9 mouse cellular contexts compared by ENCODE assay signal in the genomic region with DNA sequence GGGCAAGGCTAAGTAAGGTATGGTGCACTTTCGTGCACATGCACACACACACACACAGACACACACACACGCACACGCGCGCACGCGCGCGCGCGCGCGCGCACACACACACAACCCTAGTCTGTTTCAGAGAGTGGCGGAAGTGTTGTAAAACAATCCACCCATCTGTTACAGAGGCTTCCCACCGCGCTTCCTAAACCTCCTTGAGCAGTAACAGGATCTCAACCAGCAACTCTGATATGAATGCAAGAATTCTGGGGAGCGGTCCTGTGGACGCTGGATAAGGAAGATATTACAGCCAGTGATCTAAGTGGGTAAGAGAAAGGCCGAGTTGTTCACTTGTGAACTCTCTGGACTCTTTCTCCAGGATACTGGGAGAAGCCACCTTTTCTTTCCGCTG. TPM values are rescaled to one million over a fixed set of nuclear protein-coding genes. Genes with fewer than 3 reads are reported as not detected.
DNase-seq lines count a peak whose midpoint lies in the region; ATAC-seq lines count a peak whose summit lies in the region.
"Had no signal": no experiment of that assay in that cellular context is flagged by ENCODE, and none has a peak within 500 bp of the region (broad histone marks: within the 10 kb centered on the region; RNA-seq: fewer than 3 reads in every experiment).

Gene Dach2, plus strand, starts transcription at position 107 of the 400 bp plus-strand sequence.

- peak within 1 kb of the TSS; percentile 29; the same call in 1 of the 2 replicates for H3K27ac ChIP-seq in hindbrain, embryonic 16.5 days (ENCODE audit: low read depth, low read length)

- H3K36me3 ChIP-seq in erythroblast, embryonic 14.5 days (ENCODE audit: control insufficient read depth) = no peaks in the 10 kb centered on the region
- H3K36me3 ChIP-seq in hindbrain, embryonic 16.5 days (ENCODE audit: control insufficient read depth, insufficient read depth, low read length) = no peaks in the 10 kb centered on the region

- peak within 1 kb of the TSS; percentile 63 for H3K9ac ChIP-seq in hindbrain, embryonic 16.5 days (ENCODE audit: low read depth, low read length)

- 27% methylated on average over 21 of the region's 21 CpGs for WGBS in hindbrain, embryonic 16.5 days

- peak; percentile 9 for DNase-seq in urinary bladder, adult 2 months (ENCODE audit: low spot score)
- DNase-seq in urinary bladder, postnatal 4 days (ENCODE audit: low spot score in 2 of 2) = no peak
- peak; percentile 33 for DNase-seq in thymus, postnatal 14 days
- DNase-seq in spleen, postnatal 4 days (ENCODE audit: low spot score in 2 of 2) = no peak

- peak within 1 kb of the TSS; percentile 54 for H3K4me3 ChIP-seq in erythroblast, embryonic 14.5 days (replicated peaks)
- peak within 1 kb of the TSS; percentile 55 for H3K4me3 ChIP-seq in hindbrain, embryonic 16.5 days (ENCODE audit: low read length)

- no peaks in the 10 kb centered on the region for H3K27me3 ChIP-seq in erythroblast, embryonic 14.5 days (ENCODE audit: control insufficient read depth)
- no peaks in the 10 kb centered on the region for H3K27me3 ChIP-seq in hindbrain, embryonic 16.5 days (replicated peaks; ENCODE audit: control insufficient read depth, insufficient read depth, low read length)
- H3K27me3 ChIP-seq: CH12.LX had no signal

- H3K4me1 ChIP-seq in erythroblast, embryonic 14.5 days (ENCODE audit: control insufficient read depth) = no peaks in the 10 kb centered on the region
- no peaks in the 10 kb centered on the region for H3K4me1 ChIP-seq in hindbrain, embryonic 16.5 days (ENCODE audit: control insufficient read depth, insufficient read depth, low read depth, low read length)

- no peaks in the 10 kb centered on the region for H3K9me3 ChIP-seq in erythroblast, embryonic 14.5 days (ENCODE audit: control insufficient read depth, low read length)
- no peaks in the 10 kb centered on the region for H3K9me3 ChIP-seq in hindbrain, embryonic 16.5 days (ENCODE audit: control insufficient read depth, low read length)

- no peak for ATAC-seq in erythroblast, adult 5-6 weeks (replicated peaks; ENCODE audit: low FRiP score, poor library complexity, severe bottlenecking)
- peak; percentile 46 for ATAC-seq in hindbrain, embryonic 16.5 days
- ATAC-seq in megakaryocyte progenitor cell, adult 5-6 weeks (replicated peaks; ENCODE audit: poor library complexity) = peak; percentile 53

- H3K4me2 ChIP-seq in hindbrain, embryonic 16.5 days (ENCODE audit: low read length) = peak within 1 kb of the TSS; percentile 70

RNA-seq across cellular contexts. Expression of gene Dach2, which starts in this region (rescaled TPM):
- 0.07 TPM in 1 of 2 replicates, not detected in the other for polyA plus RNA-seq in erythroblast, embryonic 14.5 days (2012)
- total RNA-seq in erythroblast, adult 5-6 weeks (2015; ENCODE audit: low replicate concordance) = 1.2 TPM in 1 of 2 replicates, not detected in the other
- not detected in 2 replicates for total RNA-seq in erythroblast, adult 5-6 weeks (2017; ENCODE audit: low replicate concordance)
- 0.57 and 0.67 TPM in 2 replicates for polyA plus RNA-seq in urinary bladder, adult 2 months (2012; rRNA removed)
- polyA plus RNA-seq in hindbrain, embryonic 16.5 days (2015; fragmentation: Nextera tagmentation; extraction: Ambion mirVana) = 12.0 and 13.6 TPM in 2 replicates
- total RNA-seq in megakaryocyte progenitor cell, adult 5-6 weeks (2015) = 1.1 and 1.6 TPM in 2 replicates
- 0.54 and 2.9 TPM in 2 replicates for total RNA-seq in megakaryocyte progenitor cell, adult 5-6 weeks (2017)

Comparison
In these comparisons a context has a peak if more than half of its experiments do, and no peak if none do; other contexts are left out.
1. Peak in DNase-seq in urinary bladder, adult 2 months; RNA of the gene not detected or under 1 TPM.